Mouse (Mus musculus) forebrain, embryonic 15.5 days (tissue): ENCODE measurements around the gene Tpp2. TPM values are rescaled to one million over a fixed set of nuclear protein-coding genes. Genes with fewer than 3 reads are reported as not detected.
A peak's percentile ranks its signal among the peaks of the same experiment; 100 is the strongest.
"Not testable (repeated sequence)": the region's sequence is repeated elsewhere in the genome, so short reads cannot be mapped to it uniquely, and the experiment has no call there.

ENCODE experiments used
- ATAC-seq: fragments of 200-750 bp; cut with Nextera tagmentation; replicated peaks from 2 replicates; pipeline ENCODE4 v1.8.0; 2017; ENCODE audit warnings: mild to moderate bottlenecking, moderate TSS enrichment, moderate library complexity
- H3K27ac ChIP-seq: fragments of 300-500 bp; sonication (generic); replicated peaks from 2 replicates; pipeline ENCODE4 v1.5.1; 2015; ENCODE audit warnings: mild to moderate bottlenecking, inconsistent platforms
- H3K27me3 ChIP-seq: fragments of 300-500 bp; sonication (generic); 2 replicates; pipeline ENCODE4 v1.6.1; 2015; ENCODE audit warnings: inconsistent platforms
- H3K36me3 ChIP-seq: fragments of 300-500 bp; sonication (generic); 2 replicates; pipeline ENCODE4 v1.6.1; 2015; ENCODE audit warnings: mild to moderate bottlenecking, inconsistent platforms
- H3K4me1 ChIP-seq: fragments of 300-500 bp; sonication (generic); 2 replicates; pipeline ENCODE4 v1.6.1; 2015; ENCODE audit warnings: inconsistent platforms
- H3K4me2 ChIP-seq: fragments of 300-500 bp; sonication (generic); replicated peaks from 2 replicates; pipeline ENCODE4 v1.6.1; 2015; ENCODE audit warnings: mild to moderate bottlenecking, inconsistent platforms
- H3K4me3 ChIP-seq: fragments of 300-500 bp; sonication (generic); 2 replicates; pipeline ENCODE4 v1.5.1; 2015; ENCODE audit warnings: mild to moderate bottlenecking, inconsistent platforms
- H3K9ac ChIP-seq: fragments of 300-500 bp; sonication (generic); replicated peaks from 2 replicates; pipeline ENCODE4 v1.6.1; 2015; ENCODE audit warnings: mild to moderate bottlenecking, inconsistent platforms
- H3K9me3 ChIP-seq: fragments of 300-500 bp; sonication (generic); 2 replicates; pipeline ENCODE4 v1.6.1; 2016; ENCODE audit warnings: inconsistent platforms
- WGBS: fragments of 180-500 bp; shearing (Covaris S2); methylation state at CpG from one replicate; pipeline ENCODE4 v1.1.7; 2015; ENCODE audit warnings: mixed read lengths; 5-methylcytosine and 5-hydroxymethylcytosine counted together
- polyA plus RNA-seq: library from polyadenylated mRNA; unstranded; fragments of >200 nt; fragmentation: Nextera tagmentation; extraction: Ambion mirVana; gene quantifications from 2 replicates; pipeline ENCODE4 v1.2.1, GENCODE M21; 2015

Gene Tpp2
- polyA plus RNA-seq, result 55.4 and 61.2 TPM in 2 replicates

DNA sequence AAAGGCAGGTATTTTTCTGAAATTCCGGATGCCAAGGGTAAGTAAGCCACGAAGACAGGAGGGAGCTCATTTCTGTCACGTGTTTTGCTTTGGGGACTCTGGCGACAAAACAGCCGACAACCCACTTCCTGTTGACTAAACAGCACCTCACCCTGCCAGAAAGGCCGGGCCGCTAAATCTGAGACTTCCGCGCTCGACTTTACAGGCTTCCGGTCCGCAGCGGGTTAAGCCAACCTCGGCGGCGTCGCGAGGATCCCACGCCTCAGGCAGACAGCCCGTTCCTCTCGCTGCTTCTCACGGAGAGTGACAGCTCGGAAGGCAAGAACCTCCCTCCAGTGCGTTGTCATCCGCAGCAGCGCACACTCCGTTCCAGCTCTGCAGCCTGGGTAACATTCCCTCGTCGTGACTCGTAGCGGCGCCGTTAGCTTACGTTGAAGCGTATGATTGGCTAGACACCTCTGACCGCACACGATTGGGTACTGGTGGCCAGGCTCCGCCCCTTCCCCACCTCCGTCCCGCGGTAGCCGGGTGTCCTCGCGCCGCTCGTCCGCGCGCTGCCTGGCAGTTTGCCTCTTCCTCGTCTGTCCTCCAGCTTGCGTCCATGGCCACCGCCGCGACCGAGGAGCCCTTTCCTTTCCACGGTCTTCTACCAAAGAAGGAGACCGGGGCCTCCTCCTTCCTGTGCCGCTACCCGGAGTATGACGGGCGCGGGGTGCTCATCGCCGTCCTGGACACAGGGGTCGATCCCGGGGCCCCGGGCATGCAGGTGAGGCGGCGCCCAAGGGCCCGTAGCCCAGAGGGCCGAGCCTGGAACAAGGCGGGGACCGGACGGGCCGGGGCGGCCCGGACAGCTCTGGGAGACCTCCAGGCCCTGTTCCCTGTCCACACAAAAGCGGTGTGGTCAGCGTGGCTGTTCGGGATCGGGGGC, at the start of gene Tpp2:
TSS of gene Tpp2 (plus strand) at position 160 of the 928 bp plus-strand sequence.
- WGBS, result under 1% methylated on average over 80 of the region's 81 CpGs
- H3K27ac ChIP-seq, result peak within 1 kb of the TSS; percentile 97
- H3K9me3 ChIP-seq, result no peaks in the 10 kb centered on the region
- no peaks in the 10 kb centered on the region for H3K36me3 ChIP-seq
- peak; percentile 100 for ATAC-seq
- peak within 1 kb of the TSS; percentile 86 for H3K9ac ChIP-seq
- peak within 1 kb of the TSS; percentile 62 for H3K4me2 ChIP-seq
- H3K4me1 ChIP-seq, result peaks cover 27% of the 10 kb centered on the region
- H3K27me3 ChIP-seq, result no peaks in the 10 kb centered on the region
- H3K4me3 ChIP-seq, result peak within 1 kb of the TSS; percentile 78

DNA sequence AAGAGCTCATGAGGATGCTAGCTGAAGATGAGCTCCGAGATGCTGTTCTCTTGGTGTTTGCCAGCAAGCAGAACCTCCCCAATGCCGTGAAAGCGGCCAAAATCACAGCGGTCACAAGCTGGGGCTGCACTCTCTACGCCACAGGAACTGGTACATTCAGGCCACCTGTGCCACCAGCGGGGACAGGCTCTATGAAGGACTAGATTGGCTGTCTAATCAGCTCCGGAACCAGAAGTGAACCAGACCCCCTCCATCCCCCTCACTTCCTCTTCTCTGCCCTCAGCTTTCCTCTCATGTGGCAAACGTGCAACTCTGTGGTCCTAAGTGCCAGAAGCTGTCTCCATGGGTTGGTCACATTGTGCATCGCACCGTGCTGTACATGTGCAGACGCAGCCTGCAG, 45.1 kb upstream of the Tpp2 start:
- H3K9me3 ChIP-seq, H3K27ac ChIP-seq, H3K36me3 ChIP-seq, H3K4me3 ChIP-seq, ATAC-seq, H3K27me3 ChIP-seq, H3K4me2 ChIP-seq, H3K4me1 ChIP-seq, H3K9ac ChIP-seq: not testable (repeated sequence)
- WGBS, result 89% methylated on average over 11 of the region's 11 CpGs

DNA sequence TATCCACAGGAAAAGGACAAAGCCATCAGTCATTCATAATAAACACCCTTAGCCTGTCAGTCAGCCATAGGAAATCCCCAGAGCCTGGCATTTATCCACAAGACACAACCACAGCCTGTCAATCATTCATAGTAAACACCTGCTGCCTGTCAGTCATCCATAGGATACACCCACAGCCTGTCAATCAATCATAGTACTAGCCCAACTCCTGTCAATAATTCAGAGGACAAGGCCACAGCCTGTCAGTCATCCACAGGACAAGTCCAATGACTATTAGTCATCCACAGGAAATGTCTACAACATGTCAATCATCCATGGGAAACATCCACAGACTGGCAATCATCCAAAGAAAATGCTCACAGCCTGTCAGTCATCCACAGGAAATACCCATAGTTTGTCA, 37.7 kb upstream of the Tpp2 start:
- Histone ChIP-seq H3K9me3 (no peaks in the 10 kb centered on the region), H3K36me3 (no peaks in the 10 kb centered on the region), H3K4me1 (peaks cover 6% of the 10 kb centered on the region), H3K27me3 (no peaks in the 10 kb centered on the region), H3K4me2 (no peak overlapping the region), H3K4me3 (no peak overlapping the region), H3K27ac (no peak overlapping the region), H3K9ac (no peak overlapping the region)
- no peak for ATAC-seq

DNA sequence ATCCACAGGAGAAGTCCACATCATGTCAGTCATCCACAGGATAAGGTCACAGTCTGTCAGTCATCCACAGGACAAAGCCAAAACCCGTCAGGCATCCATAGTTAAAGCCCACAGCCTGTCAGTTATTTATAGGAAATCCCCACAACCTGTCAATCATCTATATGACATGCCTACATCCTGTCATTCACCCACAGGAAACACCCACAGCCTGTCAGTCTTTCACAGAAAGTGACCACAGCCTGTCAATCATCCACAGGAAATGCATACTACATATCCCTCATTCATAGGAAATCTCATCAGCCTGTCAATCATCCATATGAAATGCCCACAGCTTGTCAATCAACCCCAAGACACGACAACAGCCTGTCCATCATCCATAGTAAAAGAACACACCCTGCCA, 36.3 kb upstream of the Tpp2 start:
- 81% methylated on average over 2 of the region's 2 CpGs for WGBS
- peaks cover 6% of the 10 kb centered on the region for H3K4me1 ChIP-seq
- ATAC-seq, result no peak
- no peaks in the 10 kb centered on the region for H3K36me3 ChIP-seq
- no peak overlapping the region for H3K9ac ChIP-seq
- no peak overlapping the region for H3K4me3 ChIP-seq
- no peak overlapping the region for H3K4me2 ChIP-seq
- H3K27ac ChIP-seq, result no peak overlapping the region
- no peaks in the 10 kb centered on the region for H3K27me3 ChIP-seq
- H3K9me3 ChIP-seq, result no peaks in the 10 kb centered on the region

DNA sequence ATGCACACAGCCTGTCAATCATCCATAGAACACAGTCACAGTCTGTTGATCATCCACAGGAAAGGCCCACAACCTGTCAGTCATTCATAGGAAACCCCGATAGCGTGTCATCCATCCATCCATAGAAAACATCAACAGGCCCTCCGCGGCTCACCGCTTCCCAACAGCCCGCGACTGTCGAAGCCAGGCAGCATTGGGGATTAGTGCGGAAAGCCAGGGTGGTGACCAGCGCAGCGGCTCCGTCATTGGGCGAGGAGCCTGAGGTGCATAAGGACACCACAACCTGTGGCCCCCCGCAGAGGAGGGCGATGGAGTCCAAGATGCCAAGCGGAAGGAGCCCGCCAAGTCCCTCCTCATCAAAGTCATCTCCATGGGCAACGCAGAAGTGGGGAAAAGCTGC, 35.5 kb upstream of the Tpp2 start:
- no peaks in the 10 kb centered on the region for H3K36me3 ChIP-seq
- H3K27ac ChIP-seq, result no peak overlapping the region
- no peak overlapping the region for H3K4me3 ChIP-seq
- 88% methylated on average over 18 of the region's 18 CpGs for WGBS
- H3K4me1 ChIP-seq, result peaks cover 6% of the 10 kb centered on the region
- H3K9me3 ChIP-seq, result no peaks in the 10 kb centered on the region
- H3K27me3 ChIP-seq, result no peaks in the 10 kb centered on the region
- H3K4me2 ChIP-seq, result no peak overlapping the region
- H3K9ac ChIP-seq, result no peak overlapping the region
- ATAC-seq, result no peak

DNA sequence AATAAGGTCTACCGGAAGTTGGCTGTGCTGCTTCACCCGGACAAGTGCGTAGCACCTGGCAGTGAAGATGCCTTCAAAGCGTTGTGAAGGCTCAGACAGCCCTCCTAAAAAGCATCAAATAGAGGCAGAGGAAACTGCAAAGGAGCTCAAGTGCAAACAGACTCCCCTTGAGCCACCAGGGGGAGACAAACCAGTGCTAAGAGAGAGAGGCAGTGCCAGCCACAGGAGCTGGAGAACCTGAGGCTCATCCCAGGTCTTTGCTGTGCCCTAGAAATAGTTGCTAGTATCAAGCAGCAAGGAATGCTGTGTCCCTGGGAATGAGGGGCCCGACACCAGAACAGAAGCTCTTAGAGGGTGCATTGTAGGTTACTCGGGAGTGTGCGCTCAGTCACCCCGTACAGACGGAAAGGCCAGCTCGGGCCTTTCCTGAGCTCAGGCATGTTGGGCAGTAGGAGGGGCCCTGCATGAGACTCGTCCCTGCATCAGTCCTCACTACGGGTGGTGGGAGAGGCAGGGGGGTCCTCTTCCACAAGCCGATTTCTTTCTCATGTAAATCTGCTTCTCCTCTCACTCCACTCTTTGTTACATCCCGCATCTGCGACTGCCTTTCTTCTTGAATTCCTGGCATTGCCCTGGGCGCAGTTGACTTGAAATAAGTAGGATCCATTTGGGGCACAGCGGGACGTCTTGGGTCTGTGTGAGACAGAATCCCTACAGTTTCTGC, 34.3 kb upstream of the Tpp2 start:
- no peaks in the 10 kb centered on the region for H3K27me3 ChIP-seq
- 0 out of 2 replicates have a peak overlapping the region, but pooled peaks have one; percentile 21 for H3K27ac ChIP-seq
- peak overlapping the region; percentile 32 for H3K9ac ChIP-seq
- H3K4me3 ChIP-seq, result peak overlapping the region; percentile 31
- H3K4me2 ChIP-seq, result peak overlapping the region; percentile 51
- no peaks in the 10 kb centered on the region for H3K36me3 ChIP-seq
- H3K9me3 ChIP-seq, result no peaks in the 10 kb centered on the region
- ATAC-seq, result peak; percentile 91
- H3K4me1 ChIP-seq, result peaks cover 6% of the 10 kb centered on the region
- 12% methylated on average over 18 of the region's 18 CpGs for WGBS

DNA sequence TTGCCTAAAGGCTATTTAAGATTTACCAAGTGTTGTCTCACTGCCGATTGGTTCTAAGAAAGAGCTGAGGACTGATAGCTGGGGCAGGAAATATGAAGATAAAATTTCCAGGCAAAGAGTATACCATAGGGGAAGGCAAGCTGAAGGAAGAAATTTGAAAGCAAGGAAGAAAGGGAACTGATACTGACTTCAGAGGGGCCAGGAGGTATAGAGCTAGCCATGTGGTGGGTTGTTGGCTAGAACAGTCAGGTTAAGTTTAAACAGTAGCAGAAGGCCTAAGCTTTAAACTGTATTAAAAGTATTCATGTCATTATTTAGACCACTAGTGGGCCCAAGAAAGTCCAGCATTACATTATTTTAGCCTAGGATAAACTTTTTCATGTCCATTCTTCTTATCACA, 31.0 kb upstream of the Tpp2 start:
- no peak for ATAC-seq
- 91% methylated on average over 1 of the region's 1 CpGs for WGBS
- Histone ChIP-seq H3K9ac (no peak overlapping the region), H3K36me3 (no peaks in the 10 kb centered on the region), H3K4me2 (no peak overlapping the region), H3K27ac (no peak overlapping the region), H3K9me3 (no peaks in the 10 kb centered on the region), H3K4me1 (peaks cover 6% of the 10 kb centered on the region), H3K4me3 (no peak overlapping the region), H3K27me3 (no peaks in the 10 kb centered on the region)

DNA sequence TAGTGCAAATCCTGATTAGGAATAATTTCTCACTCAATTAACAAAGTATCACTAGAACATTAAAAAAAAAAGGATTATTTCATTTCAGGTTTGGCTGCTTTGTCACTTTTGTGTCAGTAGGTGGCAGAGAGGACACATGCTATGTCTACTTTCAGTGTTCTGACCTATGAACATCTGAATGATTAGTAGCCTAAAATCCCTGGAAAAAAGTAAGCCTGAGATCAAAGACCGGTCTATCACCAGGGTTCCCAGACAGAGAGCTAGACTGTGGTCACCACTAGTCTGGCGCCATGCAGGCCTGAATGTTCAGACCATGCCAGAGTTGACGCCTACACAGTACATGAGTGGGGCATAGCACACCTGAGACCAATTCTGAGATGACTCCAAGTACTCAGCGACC, 30.6 kb upstream of the Tpp2 start:
- peaks cover 6% of the 10 kb centered on the region for H3K4me1 ChIP-seq
- no peak overlapping the region for H3K4me3 ChIP-seq
- no peaks in the 10 kb centered on the region for H3K27me3 ChIP-seq
- no peak overlapping the region for H3K9ac ChIP-seq
- WGBS, result 67% methylated on average over 4 of the region's 4 CpGs
- no peaks in the 10 kb centered on the region for H3K9me3 ChIP-seq
- ATAC-seq, result no peak
- H3K4me2 ChIP-seq, result no peak overlapping the region
- no peaks in the 10 kb centered on the region for H3K36me3 ChIP-seq
- no peak overlapping the region for H3K27ac ChIP-seq

DNA sequence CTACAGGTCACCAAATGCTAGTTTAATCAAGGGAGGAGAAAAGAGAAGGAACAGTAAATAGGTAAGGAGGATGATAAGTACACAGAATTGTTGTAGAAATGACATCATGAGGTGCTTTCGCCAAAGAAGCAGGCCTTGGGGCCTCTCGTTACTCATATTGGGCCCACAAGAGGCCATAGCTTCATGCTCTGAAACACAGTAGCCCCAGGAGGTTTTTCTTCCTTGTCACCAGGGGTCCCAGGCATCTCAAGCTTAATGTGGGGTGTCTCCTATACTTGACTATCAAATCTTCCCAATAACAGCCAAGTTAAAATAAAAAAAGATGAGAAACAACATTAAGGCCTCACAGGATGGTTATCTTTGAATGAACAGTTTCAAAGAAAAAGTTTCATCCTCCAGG, 18.0 kb upstream of the Tpp2 start:
- no peaks in the 10 kb centered on the region for H3K9me3 ChIP-seq
- H3K27ac ChIP-seq, result no peak overlapping the region
- ATAC-seq, result no peak
- H3K4me3 ChIP-seq, result no peak overlapping the region
- no peak overlapping the region for H3K4me2 ChIP-seq
- no peaks in the 10 kb centered on the region for H3K36me3 ChIP-seq
- H3K9ac ChIP-seq, result no peak overlapping the region
- 20% methylated on average over 2 of the region's 2 CpGs for WGBS
- H3K4me1 ChIP-seq, result no peaks in the 10 kb centered on the region
- no peaks in the 10 kb centered on the region for H3K27me3 ChIP-seq

DNA sequence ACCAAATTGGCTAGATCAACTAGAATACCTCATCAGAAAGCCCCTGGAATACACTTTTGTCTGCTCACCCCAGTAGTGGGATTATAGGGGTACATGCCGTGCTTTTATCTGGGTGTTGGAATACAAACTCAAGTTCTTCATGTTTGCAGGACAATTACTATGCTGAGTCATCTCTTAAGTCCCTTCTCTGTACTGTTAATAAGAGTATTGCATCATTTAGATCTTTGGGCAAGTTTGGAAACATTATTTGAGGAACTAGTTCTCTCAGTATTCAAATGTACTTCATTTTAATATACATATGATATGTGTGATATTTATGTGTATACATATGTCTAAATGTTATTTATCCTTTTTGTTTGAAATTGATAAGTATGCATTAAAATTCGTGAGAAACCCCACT, 16.6 kb upstream of the Tpp2 start:
- no peaks in the 10 kb centered on the region for H3K27me3 ChIP-seq
- ATAC-seq, result no peak
- no peaks in the 10 kb centered on the region for H3K36me3 ChIP-seq
- no peak overlapping the region for H3K4me3 ChIP-seq
- no peak overlapping the region for H3K9ac ChIP-seq
- no peaks in the 10 kb centered on the region for H3K4me1 ChIP-seq
- H3K27ac ChIP-seq, result no peak overlapping the region
- H3K9me3 ChIP-seq, result no peaks in the 10 kb centered on the region
- WGBS, result 49% methylated on average over 2 of the region's 2 CpGs
- no peak overlapping the region for H3K4me2 ChIP-seq

DNA sequence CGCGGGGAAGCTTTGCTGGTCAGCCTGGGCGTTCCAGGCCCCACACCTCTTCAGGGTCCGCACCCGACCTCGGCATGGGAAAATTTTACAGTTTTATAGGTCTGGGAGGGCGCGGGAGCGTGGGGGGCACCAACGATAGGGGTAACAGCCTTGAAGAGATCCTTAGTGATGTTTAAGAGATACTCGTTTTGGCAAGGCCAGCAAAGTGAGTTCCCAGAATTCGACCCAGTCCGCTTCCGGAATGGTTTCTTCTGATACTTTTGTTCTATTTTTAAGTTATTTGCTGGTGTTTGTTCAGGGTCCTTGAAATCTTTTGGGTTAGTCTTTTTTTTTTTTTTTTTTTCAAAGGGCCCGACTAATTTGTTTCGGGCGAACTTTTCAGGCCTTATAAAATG, 966 bp downstream of the Tpp2 start:
- 3% methylated on average over 17 of the region's 17 CpGs for WGBS
- no peak for ATAC-seq

DNA sequence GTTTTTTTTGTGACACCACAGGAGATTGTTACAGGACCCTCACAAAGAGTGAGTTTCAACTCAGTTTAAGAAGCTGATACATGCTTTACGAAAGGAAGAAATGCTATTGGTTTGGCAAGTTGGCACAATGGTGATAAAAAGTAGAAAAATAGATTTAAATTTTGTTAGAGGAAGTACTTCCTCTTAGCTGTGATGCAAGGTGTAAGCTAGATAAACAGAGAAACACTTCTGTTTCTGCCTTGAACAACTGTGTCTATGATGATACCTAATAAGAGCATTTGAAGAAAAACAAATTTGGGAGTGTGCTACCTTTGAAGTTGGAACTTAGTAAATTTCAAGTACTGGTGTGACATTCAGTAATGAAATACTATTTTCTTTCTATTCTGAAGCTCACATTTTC, 5.9 kb downstream of the Tpp2 start:
- Histone ChIP-seq H3K4me3 (no peak overlapping the region), H3K4me2 (no peak overlapping the region), H3K9ac (no peak overlapping the region), H3K27ac (no peak overlapping the region), H3K36me3 (peaks cover 19% of the 10 kb centered on the region), H3K4me1 (peaks cover 22% of the 10 kb centered on the region), H3K9me3 (no peaks in the 10 kb centered on the region), H3K27me3 (no peaks in the 10 kb centered on the region)
- ATAC-seq, result no peak
- 91% methylated on average over 1 of the region's 1 CpGs for WGBS

More for the DNA sequence above, 966 bp downstream of the Tpp2 start:
- Histone ChIP-seq H3K4me1 (peaks cover 27% of the 10 kb centered on the region), H3K27me3 (no peaks in the 10 kb centered on the region), H3K4me3 (peak overlapping the region; percentile 78), H3K36me3 (no peaks in the 10 kb centered on the region), H3K9ac (peak overlapping the region; percentile 86), H3K9me3 (no peaks in the 10 kb centered on the region), H3K4me2 (peak overlapping the region; percentile 62), H3K27ac (peak overlapping the region; percentile 97)
